Mouse (Mus musculus): Measurements from ENCODE around the gene Vmn2r32. TPM values are rescaled to one million over a fixed set of nuclear protein-coding genes. Genes with fewer than 3 reads are reported as not detected.

Vmn2r32 gene
- polyA plus RNA-seq (2012; rRNA removed), result not detected in 2 replicates

DNA sequence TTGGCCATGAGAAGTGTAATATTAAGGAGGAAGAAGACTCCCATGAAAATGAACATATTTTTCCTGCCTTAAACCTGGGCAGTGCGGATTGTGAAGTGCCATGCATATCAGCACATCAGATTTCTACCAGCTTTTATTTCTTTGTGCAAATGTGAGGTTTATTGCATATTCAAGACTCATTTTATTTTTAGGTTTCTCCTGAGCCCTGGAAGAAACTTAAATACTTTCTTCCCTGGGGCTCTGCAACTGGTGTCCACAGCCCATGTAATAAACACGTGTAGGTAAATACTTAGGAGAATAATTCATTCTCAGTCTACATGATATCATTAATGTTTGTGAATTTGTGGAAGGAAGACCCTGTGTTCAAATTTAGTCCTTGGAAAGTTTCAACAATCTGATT, at the start of gene Vmn2r32:
Vmn2r32 (minus strand) TSS at position 101 of the 400 bp plus-strand sequence.

Other genes starting within 250 kb of the Vmn2r32 start
- gene Vmn2r29, start 232.7 kb downstream of the Vmn2r32 start, polyA plus RNA-seq (2012; rRNA removed), result 0.34 and 0.52 TPM in 2 replicates
- 0.31 and 0.49 TPM in 2 replicates for gene Gm45844, start 201.7 kb downstream of the Vmn2r32 start, polyA plus RNA-seq (2012; rRNA removed)
- 7.8 TPM in 2 replicates for gene Clcn4, start 179.2 kb downstream of the Vmn2r32 start, polyA plus RNA-seq (2012; rRNA removed)
- not detected in 2 replicates for gene Vmn2r30, start 142.4 kb downstream of the Vmn2r32 start, polyA plus RNA-seq (2012; rRNA removed)
- gene Gm45783, start 105.4 kb downstream of the Vmn2r32 start, polyA plus RNA-seq (2012; rRNA removed), result not detected in 2 replicates
- not detected in 2 replicates for gene Vmn2r31, start 80.3 kb downstream of the Vmn2r32 start, polyA plus RNA-seq (2012; rRNA removed)
- not detected in 2 replicates for gene Vmn2r33, start 86.8 kb upstream of the Vmn2r32 start, polyA plus RNA-seq (2012; rRNA removed)
- not detected in 2 replicates for gene Vmn2r34, start 209.5 kb upstream of the Vmn2r32 start, polyA plus RNA-seq (2012; rRNA removed)